Mouse (Mus musculus) thymus, adult 2 months (tissue): ENCODE results near the gene Bmp5. TPM values are rescaled to one million over a fixed set of nuclear protein-coding genes. Genes with fewer than 3 reads are reported as not detected.

Experiments
- DNase-seq: peaks from one replicate; pipeline ENCODE4 v3.0.0; 2021
- H3K27ac ChIP-seq: fragments of 200-500 bp; 2 replicates; pipeline ENCODE4 v1.5.1; 2012; ENCODE audit warnings: low read length, control low read depth; ENCODE audit not compliant: control insufficient read depth, insufficient read depth
- H3K27me3 ChIP-seq: fragments of 200-500 bp; 2 replicates; pipeline ENCODE4 v1.6.1; 2012; ENCODE audit warnings: mild to moderate bottlenecking, low read length, moderate library complexity, mixed read lengths; ENCODE audit not compliant: control insufficient read depth, insufficient read depth
- H3K36me3 ChIP-seq: fragments of 200-500 bp; 2 replicates; pipeline ENCODE4 v1.6.1; 2012; ENCODE audit warnings: mild to moderate bottlenecking, low read length, moderate library complexity; ENCODE audit not compliant: control insufficient read depth, insufficient read depth
- H3K4me1 ChIP-seq: fragments of 200-500 bp; replicated peaks from 2 replicates; pipeline ENCODE4 v1.6.1; 2012; ENCODE audit warnings: low read length; ENCODE audit not compliant: control insufficient read depth, insufficient read depth
- H3K4me3 ChIP-seq: fragments of 200-500 bp; 2 replicates; pipeline ENCODE4 v1.5.1; 2012; ENCODE audit warnings: mild to moderate bottlenecking, low read length, control low read depth, moderate library complexity; ENCODE audit not compliant: control insufficient read depth, insufficient read depth
- CTCF ChIP-seq: fragments of 200-500 bp; IDR thresholded peaks from 2 replicates; pipeline ENCODE4 v1.5.1; 2012; ENCODE audit warnings: mild to moderate bottlenecking, control low read depth, low read length, moderate library complexity, borderline replicate concordance; ENCODE audit not compliant: control insufficient read depth, poor library complexity, insufficient read depth; ENCODE audit errors: extremely low read depth
- POLR2A ChIP-seq: fragments of 200-500 bp; IDR thresholded peaks from 2 replicates; pipeline ENCODE4 v1.6.1; 2012; ENCODE audit warnings: mild to moderate bottlenecking, low read length, control low read depth, moderate library complexity; ENCODE audit not compliant: control insufficient read depth, poor library complexity, insufficient read depth; ENCODE audit errors: extremely low read depth
- WGBS: fragments of 180-500 bp; shearing (Covaris S2); methylation state at CpG from one replicate; pipeline ENCODE4 v1.1.7; 2018; 5-methylcytosine and 5-hydroxymethylcytosine counted together
- polyA plus RNA-seq: library from polyadenylated mRNA; depleted of rRNA; stranded (reverse); fragments of >200 nt; gene quantifications from 2 replicates; pipeline ENCODE4 v1.2.3, GENCODE M21; 2012

The Bmp5 gene
- polyA plus RNA-seq, 1 experiment: 0.04 TPM

DNA sequence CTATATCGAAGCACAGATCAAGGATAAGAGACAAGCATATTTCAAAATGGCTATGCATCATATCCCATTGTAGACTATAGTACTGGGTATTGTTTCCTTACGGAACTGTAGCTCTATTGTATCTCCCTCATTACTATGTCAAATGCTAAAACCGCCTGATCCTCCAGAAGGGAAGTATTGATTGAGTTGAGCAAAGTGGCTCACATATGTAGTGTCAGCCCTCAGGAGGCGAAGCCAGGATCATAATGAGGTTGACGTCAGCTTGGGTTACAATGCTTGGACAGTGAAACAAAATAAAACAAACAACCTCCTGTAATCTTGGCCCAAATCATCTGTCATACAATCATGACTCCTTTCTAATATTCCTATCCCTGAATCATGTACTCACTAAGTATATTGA lies 43.2 kb downstream of the Bmp5 start:
- H3K27ac ChIP-seq: no peak overlapping the region
- no peaks in the 10 kb centered on the region for H3K36me3 ChIP-seq
- WGBS: 95% methylated on average over 5 of the region's 5 CpGs
- H3K4me3 ChIP-seq: no peak overlapping the region
- DNase-seq: no peak
- no peaks in the 10 kb centered on the region for H3K27me3 ChIP-seq
- no peak for TF ChIP-seq POLR2A
- TF ChIP-seq CTCF: no peak
- no peaks in the 10 kb centered on the region for H3K4me1 ChIP-seq

DNA sequence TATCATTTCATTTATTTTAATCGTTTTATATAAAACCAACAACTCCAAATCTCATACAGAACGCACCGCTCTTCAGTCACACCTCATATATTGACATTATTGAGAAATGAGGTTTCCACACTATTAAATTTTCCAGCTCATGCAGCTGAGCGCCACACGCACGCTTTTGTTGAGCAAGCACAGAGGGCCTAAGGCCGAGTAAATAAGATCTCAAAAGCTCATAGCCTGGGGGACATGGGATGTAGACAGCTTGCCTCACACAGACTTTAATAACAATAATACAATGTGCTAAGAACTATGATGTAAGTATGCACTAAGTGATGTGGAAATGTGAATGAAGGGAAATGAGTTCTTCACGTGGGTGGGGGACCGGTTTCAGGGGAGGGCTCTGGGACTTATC lies 57.3 kb downstream of the Bmp5 start:
- DNase-seq: no peak
- no peaks in the 10 kb centered on the region for H3K36me3 ChIP-seq
- WGBS: 94% methylated on average over 9 of the region's 9 CpGs
- no peak overlapping the region for H3K27ac ChIP-seq
- TF ChIP-seq CTCF: no peak
- H3K4me1 ChIP-seq: no peaks in the 10 kb centered on the region
- no peak overlapping the region for H3K4me3 ChIP-seq
- H3K27me3 ChIP-seq: no peaks in the 10 kb centered on the region

DNA sequence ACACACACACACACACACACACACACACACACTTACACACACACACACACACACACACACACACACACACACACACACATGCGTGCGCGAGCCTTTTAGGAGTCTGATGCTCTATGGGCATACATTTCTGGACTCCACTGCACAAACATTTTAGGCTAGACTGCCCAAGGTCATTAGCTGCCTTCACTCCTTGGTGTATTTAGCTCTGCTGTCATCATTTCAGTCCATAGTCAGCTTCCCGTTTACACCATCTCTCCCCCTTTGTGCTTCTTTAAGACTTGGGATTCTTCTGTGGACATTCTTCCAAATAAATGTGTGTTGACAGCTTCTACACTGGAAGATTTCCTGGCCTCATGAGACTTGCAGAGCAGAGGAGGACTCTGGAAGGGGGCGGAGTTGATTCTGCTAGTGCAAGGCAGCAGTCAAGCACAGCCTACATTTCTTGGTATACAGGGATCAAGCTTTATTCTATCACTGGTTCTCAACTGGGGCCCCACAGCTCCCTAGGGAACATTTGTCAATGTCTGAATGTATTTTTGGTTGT lies 58.1 kb downstream of the Bmp5 start:
- Histone ChIP-seq H3K4me3 (no peak overlapping the region), H3K36me3 (no peaks in the 10 kb centered on the region), H3K27ac (no peak overlapping the region), H3K4me1 (no peaks in the 10 kb centered on the region), H3K27me3 (no peaks in the 10 kb centered on the region)
- WGBS: 92% methylated on average over 5 of the region's 5 CpGs
- TF ChIP-seq CTCF (no peak), POLR2A (no peak)
- no peak for DNase-seq

DNA sequence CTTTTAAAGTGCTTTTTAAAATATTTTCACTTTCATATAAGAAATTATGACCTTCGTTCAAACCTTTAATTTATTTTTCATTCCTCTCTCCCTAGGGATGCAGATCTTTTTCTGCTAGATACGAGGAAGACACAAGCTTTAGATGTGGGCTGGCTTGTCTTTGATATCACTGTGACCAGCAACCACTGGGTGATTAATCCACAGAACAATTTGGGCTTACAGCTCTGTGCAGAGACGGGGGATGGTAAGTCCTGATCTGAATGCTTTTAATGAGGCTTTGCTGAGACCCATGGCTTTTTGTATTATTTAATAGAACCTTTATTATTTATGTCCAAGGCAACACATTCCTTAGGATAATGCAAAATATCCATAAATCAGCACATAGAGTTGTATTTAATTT lies 64.3 kb downstream of the Bmp5 start:
- Histone ChIP-seq H3K27ac (no peak overlapping the region), H3K4me3 (no peak overlapping the region), H3K27me3 (no peaks in the 10 kb centered on the region), H3K36me3 (no peaks in the 10 kb centered on the region), H3K4me1 (no peaks in the 10 kb centered on the region)
- TF ChIP-seq POLR2A (no peak), CTCF (no peak)
- WGBS: 81% methylated on average over 3 of the region's 3 CpGs
- no peak for DNase-seq

DNA sequence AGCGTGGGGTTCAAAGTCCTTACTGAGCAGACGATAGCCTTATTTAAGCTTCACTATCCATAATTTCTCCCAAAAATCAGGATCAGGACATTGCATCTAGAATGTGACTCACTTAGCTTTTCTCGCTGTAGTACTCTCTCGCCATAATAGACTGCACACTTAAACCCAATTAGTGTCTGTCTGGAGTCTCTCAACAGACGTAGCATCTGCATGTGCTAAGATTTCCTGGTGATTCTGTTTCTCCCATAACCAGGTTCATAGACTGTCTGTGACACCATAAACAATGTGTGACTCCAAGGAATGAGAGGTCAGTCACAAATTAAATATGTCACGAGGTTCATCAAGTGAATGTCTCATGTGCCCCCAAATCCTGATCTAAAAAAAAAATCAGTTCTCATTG lies 65.7 kb downstream of the Bmp5 start:
- H3K4me1 ChIP-seq: no peaks in the 10 kb centered on the region
- no peak overlapping the region for H3K27ac ChIP-seq
- WGBS: 95% methylated on average over 6 of the region's 6 CpGs
- no peak for TF ChIP-seq CTCF
- no peak for TF ChIP-seq POLR2A
- H3K4me3 ChIP-seq: no peak overlapping the region
- no peak for DNase-seq
- H3K27me3 ChIP-seq: no peaks in the 10 kb centered on the region
- no peaks in the 10 kb centered on the region for H3K36me3 ChIP-seq

DNA sequence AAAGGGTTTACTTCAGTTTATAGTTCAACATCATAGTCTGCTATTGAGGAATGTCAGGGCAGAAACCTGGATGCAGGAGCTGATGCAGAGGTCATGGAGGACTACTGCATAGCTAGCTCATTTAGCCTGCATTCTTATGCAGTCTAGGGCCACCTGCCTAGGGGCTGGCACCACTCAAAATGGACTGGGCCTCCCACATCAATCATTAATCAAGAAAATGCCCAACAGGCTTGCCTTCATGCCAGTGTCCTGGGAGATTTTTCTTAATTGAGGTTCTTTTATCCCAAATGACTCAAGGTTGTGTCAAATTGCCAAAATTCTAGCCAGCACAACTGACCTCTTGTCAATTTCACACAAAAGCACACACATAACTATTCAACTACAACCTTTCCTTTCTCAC lies 70.8 kb downstream of the Bmp5 start:
- Histone ChIP-seq H3K27me3 (no peaks in the 10 kb centered on the region), H3K4me1 (no peaks in the 10 kb centered on the region), H3K27ac (no peak overlapping the region), H3K36me3 (no peaks in the 10 kb centered on the region), H3K4me3 (no peak overlapping the region)
- DNase-seq: no peak
- no peak for TF ChIP-seq POLR2A
- no peak for TF ChIP-seq CTCF

DNA sequence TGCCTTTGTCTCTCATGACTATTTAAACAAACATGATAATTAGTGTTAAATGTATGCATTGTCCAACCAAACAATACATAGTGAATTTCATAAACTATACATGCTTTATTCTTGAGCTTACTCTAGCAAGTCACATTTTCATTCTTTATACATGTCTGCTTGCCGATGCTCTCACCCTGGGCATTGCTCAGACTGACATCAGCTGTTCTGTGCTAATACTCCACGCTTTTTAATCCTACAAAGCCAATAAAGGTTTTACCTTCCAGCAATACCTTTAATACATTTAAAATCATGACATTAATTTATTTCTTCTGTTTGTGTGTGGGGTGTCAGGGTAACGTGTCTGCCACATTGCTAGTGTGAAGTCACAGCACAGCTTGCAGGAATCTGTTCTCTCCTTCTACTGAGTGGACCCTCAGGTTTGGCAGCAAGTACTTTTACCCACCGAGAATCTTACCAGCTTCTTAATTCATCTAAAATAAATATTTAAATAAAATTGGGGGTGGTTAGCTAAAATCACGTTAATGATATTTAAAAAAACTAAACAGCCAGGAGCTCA lies 75.6 kb downstream of the Bmp5 start:
- 89% methylated on average over 5 of the region's 5 CpGs for WGBS
- no peaks in the 10 kb centered on the region for H3K36me3 ChIP-seq
- TF ChIP-seq CTCF (no peak), POLR2A (no peak)
- H3K4me3 ChIP-seq: no peak overlapping the region
- no peak for DNase-seq
- H3K27ac ChIP-seq: no peak overlapping the region
- H3K27me3 ChIP-seq: no peaks in the 10 kb centered on the region
- H3K4me1 ChIP-seq: no peaks in the 10 kb centered on the region
